Mouse (Mus musculus): ENCODE measurements around the gene Obox5.
"Not testable (repeated sequence)": the region's sequence is repeated elsewhere in the genome, so short reads cannot be mapped to it uniquely, and the experiment has no call there.

The Obox5 gene

GRCm38 (mm10) chr7:15749831-15750230 lies at the start of gene Obox5:
Obox5 (plus strand) TSS chr7:15750131.
- not testable (repeated sequence) for DNase-seq (ENCODE audit: low read depth, low spot score)

- DNase-seq (ENCODE audit: low read depth, low spot score), result not testable (repeated sequence)
Measured at GRCm38 (mm10) chr7:15749296-15749695, 635 bp upstream of the Obox5 start.
